Mouse (Mus musculus) kidney, embryonic 14.5 days (tissue): ENCODE measurements around the gene Slc24a2. TPM values are rescaled to one million over a fixed set of nuclear protein-coding genes. Genes with fewer than 3 reads are reported as not detected.

ENCODE experiments used
- ATAC-seq: fragments of 200-750 bp; cut with Nextera tagmentation; 2 replicates; pipeline ENCODE4 v1.8.0; 2017; ENCODE audit warnings: moderate number of reproducible peaks, mild to moderate bottlenecking, moderate TSS enrichment, moderate library complexity; ENCODE audit not compliant: low FRiP score, low TSS enrichment
- H3K27ac ChIP-seq: fragments of 300-500 bp; sonication (generic); 2 replicates; pipeline ENCODE4 v1.5.1; 2014; ENCODE audit warnings: low read depth, mild to moderate bottlenecking, low read length, moderate library complexity, mixed read lengths
- H3K27me3 ChIP-seq: fragments of 300-500 bp; sonication (generic); 2 replicates; pipeline ENCODE4 v1.6.1; 2014; ENCODE audit warnings: mild to moderate bottlenecking, low read length; ENCODE audit not compliant: control insufficient read depth, insufficient read depth
- H3K36me3 ChIP-seq: fragments of 300-500 bp; sonication (generic); 2 replicates; pipeline ENCODE4 v1.6.1; 2014; ENCODE audit warnings: low read length, mixed read lengths; ENCODE audit not compliant: control insufficient read depth, insufficient read depth
- H3K4me1 ChIP-seq: fragments of 300-500 bp; sonication (generic); 2 replicates; pipeline ENCODE4 v1.6.1; 2014; ENCODE audit warnings: low read length, mixed read lengths; ENCODE audit not compliant: control insufficient read depth, insufficient read depth
- H3K4me2 ChIP-seq: fragments of 300-500 bp; sonication (generic); replicated peaks from 2 replicates; pipeline ENCODE4 v1.6.1; 2014; ENCODE audit warnings: low read depth, mild to moderate bottlenecking, low read length
- H3K4me3 ChIP-seq: fragments of 300-500 bp; sonication (generic); 2 replicates; pipeline ENCODE4 v1.5.1; 2014; ENCODE audit warnings: mild to moderate bottlenecking, low read length
- H3K9ac ChIP-seq: fragments of 300-500 bp; sonication (generic); 2 replicates; pipeline ENCODE4 v1.6.1; 2014; ENCODE audit warnings: low read depth, mild to moderate bottlenecking, low read length, moderate library complexity
- H3K9me3 ChIP-seq: fragments of 300-500 bp; sonication (generic); 2 replicates; pipeline ENCODE4 v1.6.1; 2016; ENCODE audit warnings: low read length; ENCODE audit not compliant: control insufficient read depth
- WGBS: fragments of 180-500 bp; shearing (Covaris S2); extraction: QIAGEN DNeasy Blood & Tissue Kit; methylation state at CpG from one replicate; pipeline ENCODE4 v1.1.7; 2014; 5-methylcytosine and 5-hydroxymethylcytosine counted together
- polyA plus RNA-seq: library from polyadenylated mRNA; unstranded; fragments of >200 nt; fragmentation: Nextera tagmentation; extraction: Ambion mirVana; gene quantifications from 2 replicates; pipeline ENCODE4 v1.2.1, GENCODE M21; 2014

The Slc24a2 gene
- polyA plus RNA-seq, 1 experiment from 2014 or later: not detected

GRCm38 (mm10) chr4:87140901-87141300, 89.4 kb downstream of the Slc24a2 start:
- no peaks in the 10 kb centered on the region for H3K36me3 ChIP-seq
- no peaks in the 10 kb centered on the region for H3K4me1 ChIP-seq
- no peaks in the 10 kb centered on the region for H3K27me3 ChIP-seq
- no peak overlapping the region for H3K27ac ChIP-seq
- 80% methylated on average over 3 of the region's 3 CpGs for WGBS
- H3K4me2 ChIP-seq: no peak overlapping the region
- H3K9ac ChIP-seq: no peak overlapping the region
- H3K4me3 ChIP-seq: no peak overlapping the region
- no peak for ATAC-seq
- no peaks in the 10 kb centered on the region for H3K9me3 ChIP-seq

- no peak overlapping the region for H3K4me2 ChIP-seq
- H3K27me3 ChIP-seq: no peaks in the 10 kb centered on the region
- no peak overlapping the region for H3K9ac ChIP-seq
- no peak for ATAC-seq
- no peaks in the 10 kb centered on the region for H3K9me3 ChIP-seq
- H3K36me3 ChIP-seq: no peaks in the 10 kb centered on the region
- H3K4me3 ChIP-seq: no peak overlapping the region
- no peaks in the 10 kb centered on the region for H3K4me1 ChIP-seq
- H3K27ac ChIP-seq: no peak overlapping the region
- 57% methylated on average over 5 of the region's 5 CpGs for WGBS
Observed at GRCm38 (mm10) chr4:87132525-87132924, 97.8 kb downstream of the Slc24a2 start.

GRCm38 (mm10) chr4:87126756-87127155, 103.5 kb downstream of the Slc24a2 start:
- Histone ChIP-seq H3K4me1 (no peaks in the 10 kb centered on the region), H3K9me3 (no peaks in the 10 kb centered on the region), H3K9ac (no peak overlapping the region), H3K36me3 (no peaks in the 10 kb centered on the region), H3K4me3 (no peak overlapping the region), H3K4me2 (no peak overlapping the region), H3K27me3 (no peaks in the 10 kb centered on the region), H3K27ac (no peak overlapping the region)
- no peak for ATAC-seq
- WGBS: 78% methylated on average over 4 of the region's 4 CpGs

GRCm38 (mm10) chr4:87119758-87120157, 110.5 kb downstream of the Slc24a2 start:
- H3K27me3 ChIP-seq: no peaks in the 10 kb centered on the region
- H3K36me3 ChIP-seq: no peaks in the 10 kb centered on the region
- H3K4me2 ChIP-seq: no peak overlapping the region
- H3K4me1 ChIP-seq: no peaks in the 10 kb centered on the region
- no peak overlapping the region for H3K4me3 ChIP-seq
- H3K27ac ChIP-seq: no peak overlapping the region
- no peaks in the 10 kb centered on the region for H3K9me3 ChIP-seq
- H3K9ac ChIP-seq: no peak overlapping the region
- 37% methylated on average over 4 of the region's 4 CpGs for WGBS
- no peak for ATAC-seq

GRCm38 (mm10) chr4:87115726-87116125, 114.6 kb downstream of the Slc24a2 start:
- Histone ChIP-seq H3K27ac (no peak overlapping the region), H3K36me3 (no peaks in the 10 kb centered on the region), H3K9ac (no peak overlapping the region), H3K4me2 (no peak overlapping the region), H3K4me1 (no peaks in the 10 kb centered on the region), H3K4me3 (no peak overlapping the region), H3K9me3 (no peaks in the 10 kb centered on the region), H3K27me3 (no peaks in the 10 kb centered on the region)
- no peak for ATAC-seq
- WGBS: 75% methylated on average over 4 of the region's 4 CpGs

- H3K9me3 ChIP-seq: no peaks in the 10 kb centered on the region
- ATAC-seq: no peak
- no peak overlapping the region for H3K4me3 ChIP-seq
- H3K9ac ChIP-seq: no peak overlapping the region
- 88% methylated on average over 8 of the region's 8 CpGs for WGBS
- no peak overlapping the region for H3K4me2 ChIP-seq
- no peak overlapping the region for H3K27ac ChIP-seq
- no peaks in the 10 kb centered on the region for H3K4me1 ChIP-seq
- no peaks in the 10 kb centered on the region for H3K36me3 ChIP-seq
- H3K27me3 ChIP-seq: no peaks in the 10 kb centered on the region
Observed at GRCm38 (mm10) chr4:87109331-87110059, 120.8 kb downstream of the Slc24a2 start.

GRCm38 (mm10) chr4:87100936-87101335, 129.3 kb downstream of the Slc24a2 start:
- ATAC-seq: no peak
- H3K27me3 ChIP-seq: no peaks in the 10 kb centered on the region
- H3K4me1 ChIP-seq: no peaks in the 10 kb centered on the region
- no peak overlapping the region for H3K4me3 ChIP-seq
- no peaks in the 10 kb centered on the region for H3K36me3 ChIP-seq
- H3K9ac ChIP-seq: no peak overlapping the region
- H3K9me3 ChIP-seq: no peaks in the 10 kb centered on the region
- no peak overlapping the region for H3K4me2 ChIP-seq
- WGBS: 39% methylated on average over 5 of the region's 5 CpGs
- H3K27ac ChIP-seq: no peak overlapping the region

GRCm38 (mm10) chr4:87096186-87096585, 134.1 kb downstream of the Slc24a2 start:
- ATAC-seq: no peak
- WGBS: 90% methylated on average over 5 of the region's 5 CpGs
- H3K27me3 ChIP-seq: no peaks in the 10 kb centered on the region

GRCm38 (mm10) chr4:87093612-87094011, 136.7 kb downstream of the Slc24a2 start:
- H3K9me3 ChIP-seq: no peaks in the 10 kb centered on the region
- 88% methylated on average over 3 of the region's 3 CpGs for WGBS

More at GRCm38 (mm10) chr4:87096186-87096585, 134.1 kb downstream of the Slc24a2 start:
- Histone ChIP-seq H3K9me3 (no peaks in the 10 kb centered on the region), H3K27ac (no peak overlapping the region), H3K4me2 (no peak overlapping the region), H3K36me3 (no peaks in the 10 kb centered on the region), H3K4me3 (no peak overlapping the region), H3K9ac (no peak overlapping the region), H3K4me1 (no peaks in the 10 kb centered on the region)

More at GRCm38 (mm10) chr4:87093612-87094011, 136.7 kb downstream of the Slc24a2 start:
- Histone ChIP-seq H3K4me2 (no peak overlapping the region), H3K4me3 (no peak overlapping the region), H3K36me3 (no peaks in the 10 kb centered on the region), H3K27ac (no peak overlapping the region), H3K27me3 (no peaks in the 10 kb centered on the region), H3K9ac (no peak overlapping the region), H3K4me1 (no peaks in the 10 kb centered on the region)
- ATAC-seq: no peak
